Mouse (Mus musculus) layer of hippocampus, adult 9-11 months (tissue): ENCODE results near the gene Ttll1.

Experiments used
- DNase-seq: peaks from one replicate; pipeline ENCODE4 v3.0.0; 2022

The Ttll1 gene

DNA sequence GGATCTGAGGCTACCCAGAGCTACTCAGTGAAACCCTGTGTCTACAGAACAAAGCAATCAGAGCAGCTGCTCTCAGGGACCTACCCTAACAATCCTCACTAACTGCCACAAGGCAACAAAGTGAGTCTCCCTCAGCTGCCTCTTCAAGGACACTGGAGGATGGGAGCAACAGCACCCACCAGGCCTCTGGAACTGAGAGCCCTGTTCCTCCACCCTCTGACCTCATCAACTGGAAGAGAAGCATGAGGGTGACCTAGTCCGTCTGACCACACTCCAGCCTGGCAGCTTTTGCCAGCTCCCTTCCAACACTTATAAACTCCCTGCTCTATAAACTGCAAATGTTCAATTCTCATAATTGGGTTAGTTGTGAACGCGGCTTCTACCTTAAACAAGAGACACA lies 56.8 kb downstream of the Ttll1 start:
- DNase-seq = no peak

DNA sequence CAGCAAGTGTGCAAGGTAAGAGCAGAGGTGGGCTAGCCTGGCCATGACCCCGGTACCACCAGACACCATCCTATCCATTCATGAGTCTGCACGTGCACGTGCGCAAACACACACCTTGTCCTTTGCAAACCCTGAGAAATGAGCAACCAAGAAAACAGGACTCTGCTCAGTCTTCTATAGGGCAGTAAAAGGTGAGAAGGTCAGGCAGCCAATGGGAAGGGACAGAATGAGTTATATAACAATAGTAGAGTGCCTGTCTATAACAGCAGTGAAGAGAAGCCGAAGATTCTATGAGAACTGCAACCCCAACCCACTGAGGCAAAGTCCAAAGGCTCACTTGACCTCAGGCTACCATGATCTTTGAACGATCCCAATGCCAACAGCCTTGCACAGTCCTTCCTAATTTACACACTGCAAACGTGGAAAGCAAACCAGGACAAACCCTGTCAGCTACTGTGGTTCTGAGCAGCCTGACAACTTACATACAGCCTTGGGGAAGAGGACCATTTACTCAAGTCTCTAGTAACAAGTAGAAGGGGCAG lies 58.4 kb downstream of the Ttll1 start:
- no peak for DNase-seq

DNA sequence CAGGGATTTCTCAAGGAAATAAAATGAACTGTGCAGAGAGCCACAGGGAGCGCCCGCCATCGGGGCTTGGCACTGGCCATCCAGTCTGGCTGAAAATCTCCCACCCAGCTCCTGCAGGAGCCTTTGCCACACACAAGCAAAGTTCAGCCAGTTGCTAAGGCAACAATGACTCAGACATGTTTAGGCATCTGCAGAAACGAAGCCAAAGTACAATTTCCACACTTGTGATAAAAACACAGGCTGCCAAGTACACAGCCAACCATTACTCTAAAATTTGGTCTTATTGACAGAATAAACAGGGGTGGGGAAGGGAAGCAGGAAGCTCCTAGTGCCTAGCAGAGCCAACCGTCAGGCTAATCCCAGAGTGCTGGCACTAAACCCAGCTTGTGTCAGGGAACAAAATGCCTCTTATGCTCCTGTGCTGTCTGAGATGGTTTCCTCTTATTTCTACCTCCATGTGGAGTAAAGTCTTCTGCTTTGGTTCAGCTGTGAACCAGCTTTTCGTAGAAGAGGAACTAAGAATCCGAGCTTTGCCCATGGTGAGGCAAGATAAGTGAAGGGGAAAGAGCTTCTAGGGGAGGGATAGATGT lies 59.0 kb downstream of the Ttll1 start:
- peak; percentile 80 for DNase-seq

DNA sequence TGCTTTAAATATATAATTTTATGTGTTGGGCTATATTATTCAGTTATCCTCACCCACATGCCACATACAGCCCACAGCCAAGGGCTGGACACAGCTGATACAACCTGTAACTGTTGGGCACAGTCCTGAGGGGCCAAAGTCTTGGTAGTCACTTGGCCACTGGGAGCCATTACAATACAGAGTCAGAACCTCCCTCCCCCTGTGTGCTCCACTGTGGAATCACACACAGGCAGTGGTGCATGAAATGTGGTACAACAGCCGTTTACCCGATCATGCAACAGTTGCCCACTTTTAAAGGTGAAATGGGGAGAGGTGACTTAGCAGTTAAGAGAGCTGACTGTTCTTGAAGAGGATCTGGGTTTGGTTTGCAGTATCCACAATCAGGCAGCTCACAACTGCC lies 60.7 kb downstream of the Ttll1 start:
- DNase-seq = no peak

DNA sequence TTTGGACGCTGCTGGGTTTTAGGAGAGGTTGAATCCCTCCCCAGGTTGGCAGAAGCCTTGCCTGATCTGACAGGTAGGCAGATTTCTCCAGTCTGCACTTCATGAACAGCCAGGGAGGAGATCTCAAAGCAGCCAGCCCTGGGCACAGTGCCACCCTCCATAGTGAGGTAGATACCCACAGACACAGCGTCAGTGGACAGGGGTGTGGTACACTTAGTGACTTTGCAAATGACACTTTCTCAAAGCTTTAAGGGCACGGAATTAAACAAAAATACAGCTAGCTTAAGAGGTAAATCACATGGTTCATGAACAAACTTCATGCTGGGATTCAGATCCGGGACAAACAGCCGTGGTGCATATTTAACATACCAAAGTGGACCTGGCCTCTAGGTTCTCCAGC lies 62.0 kb downstream of the Ttll1 start:
- no peak for DNase-seq

DNA sequence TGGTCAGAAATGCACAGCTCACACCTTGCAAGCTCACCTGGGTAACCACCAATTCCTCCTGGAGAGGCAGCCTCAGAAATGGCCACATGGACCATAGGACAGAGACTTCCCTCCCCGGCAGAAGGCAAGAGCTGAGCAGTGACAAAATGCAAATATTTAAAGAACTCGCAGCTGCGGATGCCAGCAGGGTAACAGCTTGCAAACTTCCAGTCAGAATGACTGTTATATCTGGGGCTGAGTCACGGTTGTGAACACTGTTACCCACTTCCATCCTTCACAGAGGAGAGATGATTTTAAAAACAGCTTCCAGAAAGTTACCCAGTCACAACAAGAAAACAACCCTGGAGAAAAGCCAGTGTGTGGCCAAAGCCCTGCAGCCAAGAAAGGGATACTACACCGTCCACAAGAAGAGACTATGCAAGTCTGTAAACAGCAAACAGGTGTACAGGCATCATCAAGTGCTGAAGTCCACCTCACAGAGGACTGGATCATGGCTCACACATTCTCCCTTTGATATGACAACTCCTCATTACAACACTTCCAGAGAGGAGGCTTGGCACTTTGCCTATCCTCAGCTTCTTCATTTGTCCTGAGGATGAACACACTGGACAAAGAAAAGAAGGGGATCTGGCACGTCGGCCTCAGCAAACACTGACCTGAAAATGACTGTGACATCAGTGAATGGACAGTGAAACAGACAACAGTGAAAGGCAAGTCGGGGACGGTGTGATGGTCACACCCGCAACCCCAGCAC lies 62.7 kb downstream of the Ttll1 start:
- peak; percentile 80 for DNase-seq

DNA sequence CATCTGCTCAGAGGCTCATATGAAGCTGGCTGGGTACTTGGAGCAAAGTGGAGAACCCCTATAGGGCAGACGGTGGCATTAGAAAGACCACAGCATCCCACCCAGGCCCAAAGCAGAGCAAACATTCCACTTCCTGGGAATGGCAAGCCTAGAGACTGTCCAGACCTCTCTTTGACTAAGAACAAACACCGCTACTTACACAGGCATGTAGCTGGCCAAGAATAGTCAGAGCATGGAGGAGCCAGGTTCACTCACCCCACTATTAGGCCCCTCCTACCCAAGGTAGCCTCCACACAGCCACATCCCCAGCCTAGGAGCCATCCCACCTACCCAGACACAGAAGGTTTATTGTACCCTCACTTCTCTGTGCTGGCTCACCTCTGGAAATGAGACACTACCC lies 64.8 kb downstream of the Ttll1 start:
- DNase-seq = no peak

DNA sequence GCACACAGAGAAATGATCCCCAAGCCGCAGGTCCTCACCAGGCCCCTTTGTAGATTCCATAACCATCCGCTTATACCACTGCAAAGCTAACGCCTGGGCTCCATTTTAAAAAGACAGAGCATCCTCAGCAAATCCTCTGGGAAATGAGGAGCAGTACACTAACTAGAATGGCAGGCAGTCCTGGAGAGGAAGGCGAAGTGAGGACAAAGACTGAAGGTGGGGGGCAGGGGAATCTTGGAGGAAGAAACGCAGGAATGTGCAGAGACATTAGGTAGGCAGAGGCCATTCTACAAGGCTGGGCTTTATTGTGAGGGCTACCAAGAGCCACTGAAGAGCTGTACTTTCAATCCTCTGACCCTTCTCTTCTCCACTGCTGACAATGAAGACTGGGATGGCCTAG lies 65.3 kb downstream of the Ttll1 start:
- DNase-seq = no peak

DNA sequence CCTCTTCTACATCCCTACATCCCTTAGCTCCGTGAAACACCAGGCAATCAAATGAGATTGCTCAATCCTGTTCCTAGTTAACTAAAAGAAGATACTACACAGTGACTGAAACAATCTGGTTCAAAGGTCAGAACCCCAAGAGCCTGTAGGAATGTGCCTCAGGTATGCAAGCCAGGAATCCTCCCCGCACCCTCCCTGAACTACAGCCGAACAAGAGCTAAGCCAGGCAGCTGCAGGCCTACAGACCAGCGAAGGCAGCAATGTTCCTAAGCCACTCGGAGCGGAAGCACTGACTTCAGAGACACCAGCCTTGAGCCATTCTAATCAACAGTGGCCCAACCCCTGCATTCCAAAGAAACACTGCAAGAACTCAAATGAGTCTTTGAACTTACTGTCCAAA lies 66.3 kb downstream of the Ttll1 start:
- no peak for DNase-seq

DNA sequence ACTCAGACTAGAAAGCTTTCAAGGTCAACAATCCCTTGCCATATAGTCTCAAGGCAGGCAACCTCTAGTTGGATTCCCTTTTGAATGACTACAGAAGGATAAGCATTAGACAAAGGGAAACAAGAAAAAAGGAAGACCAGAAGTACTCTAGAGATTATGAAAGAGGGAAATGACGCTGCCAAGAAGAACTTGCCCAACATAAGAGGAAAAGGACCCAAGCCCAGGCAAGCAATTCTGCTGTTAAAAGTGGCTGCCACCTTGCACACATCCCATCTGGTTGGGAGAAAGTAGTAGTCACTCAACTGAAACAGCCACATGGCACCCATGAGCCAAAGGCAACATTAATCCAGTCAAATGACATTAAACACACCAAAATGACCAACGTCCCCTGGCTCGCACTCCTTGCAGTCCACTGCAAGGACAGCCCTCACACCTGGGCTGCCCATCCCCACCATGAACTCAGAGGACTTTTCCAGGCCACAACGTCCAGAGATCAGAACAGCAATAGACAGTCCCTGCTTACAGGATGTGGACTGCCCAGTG lies 68.1 kb downstream of the Ttll1 start:
- peak; percentile 60 for DNase-seq

DNA sequence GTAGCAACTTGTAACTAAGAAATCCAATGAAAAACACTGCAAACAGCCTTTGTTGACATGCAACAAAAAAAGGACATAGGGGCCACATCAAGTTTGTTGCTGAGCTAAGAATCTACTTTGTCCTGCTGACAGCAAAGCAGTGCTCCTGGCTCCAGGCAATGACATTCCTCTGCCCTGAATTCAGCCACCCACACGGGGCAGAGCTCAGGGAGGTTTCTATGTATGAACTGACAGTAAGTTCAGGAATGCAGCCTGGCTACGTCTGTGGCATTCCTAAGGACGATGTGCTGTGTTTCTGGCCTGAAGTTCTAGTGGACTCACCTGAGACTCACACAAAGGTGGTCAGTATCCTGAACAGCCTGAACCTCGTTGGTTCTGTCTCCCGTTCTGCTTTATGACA lies 70.0 kb downstream of the Ttll1 start:
- DNase-seq = no peak

DNA sequence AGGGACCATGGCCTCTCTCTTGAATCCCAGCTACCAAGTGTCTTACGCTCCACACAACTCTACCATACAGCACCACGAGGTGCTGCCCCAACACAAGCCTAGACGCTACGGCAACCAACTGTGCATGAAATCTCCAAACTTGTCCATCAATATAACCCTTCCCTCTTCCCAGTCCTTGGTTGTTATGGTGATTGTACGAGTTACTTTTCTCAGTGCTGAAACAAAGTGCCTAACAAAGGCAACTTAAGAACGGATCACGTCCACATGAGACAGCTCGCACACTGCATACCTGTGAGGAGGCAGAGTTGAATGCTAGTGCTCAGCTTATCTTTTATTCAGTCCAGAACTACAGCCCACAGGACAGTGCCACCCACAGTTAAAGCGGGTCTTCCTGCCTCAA lies 74.2 kb downstream of the Ttll1 start:
- DNase-seq = no peak

DNA sequence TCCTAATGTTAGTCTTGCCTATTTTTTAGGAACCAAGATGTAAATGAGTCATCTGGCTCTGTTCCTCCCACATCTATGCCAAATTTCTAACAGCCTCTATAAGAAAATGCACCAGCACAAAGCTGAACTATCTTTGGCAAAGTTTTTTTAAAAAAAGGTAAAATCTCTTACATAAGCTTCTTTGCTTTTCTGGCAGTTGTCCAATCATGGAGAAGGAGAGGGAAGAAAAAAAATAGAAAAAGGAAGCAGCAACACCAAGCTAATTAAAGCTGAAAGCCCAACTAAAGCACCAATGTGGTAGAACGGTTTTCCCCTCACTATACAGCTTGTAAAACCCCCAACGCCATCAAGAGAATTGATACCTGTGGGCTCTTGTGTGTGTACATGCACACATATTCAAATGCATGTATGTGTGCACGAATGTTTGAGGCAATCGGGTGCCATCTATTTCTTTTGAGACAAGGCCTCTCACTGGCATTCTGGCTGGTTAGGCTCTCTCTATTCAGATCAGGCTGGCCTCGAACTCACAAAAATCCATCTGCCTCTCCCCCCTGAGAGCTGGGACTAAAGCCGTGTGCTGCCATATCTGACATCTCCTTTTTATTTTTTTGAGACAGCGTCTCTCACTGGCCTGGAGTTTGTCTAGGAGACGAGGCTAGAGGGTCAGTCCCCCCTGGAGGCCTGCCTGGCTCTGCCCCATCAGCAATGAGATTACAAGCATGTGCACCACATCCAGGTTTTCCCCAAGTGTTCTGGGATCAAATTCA lies 75.2 kb downstream of the Ttll1 start:
- DNase-seq = peak; percentile 61

DNA sequence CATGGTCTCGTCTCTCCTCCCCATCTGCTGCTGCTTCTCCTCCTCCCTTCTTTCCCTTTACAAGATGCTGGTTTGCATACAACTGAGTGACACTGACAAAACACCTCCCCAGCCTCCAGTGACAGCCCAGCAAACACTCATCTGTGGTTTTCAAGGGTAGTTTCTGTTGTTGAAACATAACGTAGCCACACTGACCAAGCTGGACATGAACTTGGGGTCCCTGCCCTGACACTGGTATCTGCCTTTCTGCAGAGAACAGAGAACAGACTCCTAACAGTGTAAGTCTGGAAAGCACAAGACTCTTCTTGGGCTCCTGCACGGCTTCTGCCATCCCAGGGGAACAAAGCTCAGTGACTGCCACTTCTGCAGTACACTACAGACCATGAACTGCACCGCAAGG lies 76.0 kb downstream of the Ttll1 start:
- no peak for DNase-seq
